Mouse (Mus musculus): ENCODE data around the gene Kcnn4. TPM values are rescaled to one million over a fixed set of nuclear protein-coding genes. Genes with fewer than 3 reads are reported as not detected.
"Not testable (repeated sequence)": the region's sequence is repeated elsewhere in the genome, so short reads cannot be mapped to it uniquely, and the experiment has no call there.

Kcnn4 gene
- polyA plus RNA-seq, 1 experiment from 2014 or later: 4.3 TPM

DNA sequence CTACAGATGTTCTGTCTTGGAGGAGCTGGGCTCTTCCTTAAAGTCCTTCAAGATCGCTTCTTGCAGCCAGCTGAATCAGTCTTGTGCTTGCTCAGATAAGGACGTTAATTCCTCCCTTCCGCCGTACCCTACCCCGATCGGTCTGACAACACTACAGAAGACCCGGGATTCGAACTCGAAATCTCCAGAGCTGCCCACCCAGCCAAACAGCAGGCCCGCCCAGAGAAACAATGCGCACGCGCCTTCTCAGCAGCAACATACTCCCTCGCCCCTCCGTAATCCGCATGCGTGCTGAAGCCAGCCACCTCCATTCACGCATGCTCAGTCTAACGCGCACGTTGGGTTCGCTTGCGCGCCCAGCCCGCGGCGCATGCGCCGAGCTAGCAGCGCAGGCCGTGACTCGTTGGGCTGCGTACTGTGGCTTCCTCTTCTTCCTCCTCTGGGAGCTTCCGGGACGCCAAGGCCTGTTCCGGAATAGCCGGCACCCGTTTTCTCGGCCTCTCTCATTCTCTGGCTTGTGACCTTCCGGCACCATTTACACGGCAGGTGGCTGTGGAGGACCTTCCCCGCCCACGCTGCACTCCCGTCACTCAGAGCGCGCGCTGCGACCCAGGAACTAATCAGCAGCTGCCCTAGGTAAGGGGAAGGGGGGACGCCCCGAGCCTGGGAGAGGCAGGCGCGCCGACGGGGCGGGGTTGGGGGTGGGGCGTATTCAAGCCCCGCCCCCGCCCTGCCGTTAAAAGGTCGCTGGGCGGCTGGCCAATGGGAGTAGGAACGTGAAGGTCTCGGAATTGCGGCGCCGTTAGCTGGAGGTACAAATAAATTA is 29.4 kb downstream of the Kcnn4 start, which contains the start of gene Smg9:
TSS of gene Smg9 (plus strand) at position 364 of the 826 bp plus-strand sequence.
- Histone ChIP-seq H3K36me3 (ENCODE audit: control insufficient read depth, insufficient read depth, low read length) (0 out of 2 replicates have a peak, but pooled peaks cover 3% of the 10 kb centered on the region), H3K4me1 (ENCODE audit: control insufficient read depth, insufficient read depth, low read length) (peaks cover 5% of the 10 kb centered on the region), H3K4me3 (ENCODE audit: low read length) (peak within 1 kb of the TSS; percentile 67), H3K27me3 (replicated peaks; ENCODE audit: control insufficient read depth, insufficient read depth, low read length) (no peaks in the 10 kb centered on the region), H3K9ac (ENCODE audit: low read depth, low read length) (peak within 1 kb of the TSS; percentile 82), H3K4me2 (ENCODE audit: low read depth, low read length) (peak within 1 kb of the TSS; percentile 71), H3K27ac (ENCODE audit: low read length) (peak within 1 kb of the TSS; percentile 99), H3K9me3 (ENCODE audit: control insufficient read depth, low read length) (peaks cover 3% of the 10 kb centered on the region; the same call in 1 of the 2 replicates)
- peak; percentile 97 for ATAC-seq
- 2% methylated on average over 66 of the region's 66 CpGs for WGBS

DNA sequence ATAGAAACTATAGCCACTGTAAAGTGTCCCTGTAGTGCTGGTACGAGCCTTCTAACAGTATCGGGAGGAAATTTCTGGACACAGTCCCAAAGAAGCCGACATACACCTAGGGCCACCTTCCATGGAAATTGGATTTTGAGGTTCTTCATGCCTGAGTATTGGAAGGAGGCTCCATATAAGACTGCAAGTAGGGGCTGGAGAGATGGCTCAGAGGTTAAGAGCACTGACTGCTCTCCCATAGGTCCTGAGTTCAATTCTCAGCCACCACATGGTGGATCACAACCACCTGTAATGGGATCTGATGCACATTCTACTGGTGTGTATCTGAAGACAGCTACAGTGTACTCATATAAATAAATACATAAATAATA is 30.0 kb downstream of the Kcnn4 start:
- H3K9ac ChIP-seq (ENCODE audit: low read depth, low read length): peak overlapping the region; percentile 82
- 18% methylated on average over 3 of the region's 3 CpGs for WGBS
- H3K4me2 ChIP-seq (ENCODE audit: low read depth, low read length): peak overlapping the region; percentile 71
- H3K9me3 ChIP-seq (ENCODE audit: control insufficient read depth, low read length): peaks cover 3% of the 10 kb centered on the region; the same call in 1 of the 2 replicates
- H3K4me1 ChIP-seq (ENCODE audit: control insufficient read depth, insufficient read depth, low read length): peaks cover 5% of the 10 kb centered on the region; the same call in 1 of the 2 replicates
- peak overlapping the region; percentile 67 for H3K4me3 ChIP-seq (ENCODE audit: low read length)
- no peak; the same call in none of the 2 replicates for ATAC-seq
- 0 out of 2 replicates have a peak, but pooled peaks cover 3% of the 10 kb centered on the region for H3K36me3 ChIP-seq (ENCODE audit: control insufficient read depth, insufficient read depth, low read length)
- peak overlapping the region; percentile 99 for H3K27ac ChIP-seq (ENCODE audit: low read length)
- no peaks in the 10 kb centered on the region for H3K27me3 ChIP-seq (replicated peaks; ENCODE audit: control insufficient read depth, insufficient read depth, low read length)

DNA sequence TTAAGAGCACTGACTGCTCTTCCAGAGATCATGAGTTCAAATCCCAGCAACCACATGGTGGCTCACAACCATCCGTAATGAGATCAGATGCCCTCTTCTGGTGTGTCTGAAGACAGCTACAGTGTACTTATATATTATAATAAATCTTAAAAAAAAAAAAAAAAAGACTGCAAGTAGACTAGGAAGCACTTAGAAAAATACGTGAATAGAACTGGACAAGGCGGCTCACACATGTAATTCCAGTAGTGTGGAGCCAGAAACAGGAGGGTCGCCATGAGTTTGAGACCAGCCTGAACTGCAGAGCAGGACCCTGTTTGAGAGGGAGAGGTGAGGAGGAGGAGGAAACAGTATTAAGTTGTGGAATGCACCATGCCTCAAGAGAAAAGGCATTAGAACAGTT is 30.4 kb downstream of the Kcnn4 start:
- not testable (repeated sequence) for ATAC-seq; H3K4me1 ChIP-seq (ENCODE audit: control insufficient read depth, insufficient read depth, low read length); H3K4me3 ChIP-seq (ENCODE audit: low read length); H3K36me3 ChIP-seq (ENCODE audit: control insufficient read depth, insufficient read depth, low read length); H3K27ac ChIP-seq (ENCODE audit: low read length); H3K9me3 ChIP-seq (ENCODE audit: control insufficient read depth, low read length); H3K4me2 ChIP-seq (ENCODE audit: low read depth, low read length); H3K9ac ChIP-seq (ENCODE audit: low read depth, low read length); H3K27me3 ChIP-seq (replicated peaks; ENCODE audit: control insufficient read depth, insufficient read depth, low read length)
- WGBS: 92% methylated on average over 4 of the region's 4 CpGs

DNA sequence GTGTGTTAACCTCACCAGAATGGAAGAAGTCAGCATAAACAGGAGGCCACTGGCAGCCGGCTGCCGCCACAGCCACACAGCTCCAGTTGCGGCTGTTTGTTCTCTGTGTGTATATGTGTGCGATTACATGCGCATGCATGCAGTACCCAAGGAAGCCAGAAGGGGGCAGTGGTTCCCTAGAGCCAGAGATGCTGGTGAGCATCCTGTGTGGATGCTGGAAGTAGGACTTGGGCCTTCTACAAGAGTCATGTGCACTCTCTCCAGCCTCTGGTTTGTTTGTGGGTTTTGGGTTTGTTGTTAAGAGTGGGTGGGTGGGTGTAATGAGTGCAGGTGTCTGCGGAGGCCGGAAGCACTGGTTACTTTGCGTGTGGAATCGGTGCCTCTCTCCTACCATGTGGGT is 32.8 kb downstream of the Kcnn4 start:
- no peak for ATAC-seq
- Histone ChIP-seq H3K36me3 (ENCODE audit: control insufficient read depth, insufficient read depth, low read length) (0 out of 2 replicates have a peak, but pooled peaks cover 8% of the 10 kb centered on the region), H3K4me3 (ENCODE audit: low read length) (no peak overlapping the region), H3K9me3 (ENCODE audit: control insufficient read depth, low read length) (peaks cover 3% of the 10 kb centered on the region; the same call in 1 of the 2 replicates), H3K27me3 (replicated peaks; ENCODE audit: control insufficient read depth, insufficient read depth, low read length) (no peaks in the 10 kb centered on the region), H3K4me1 (ENCODE audit: control insufficient read depth, insufficient read depth, low read length) (peaks cover 2% of the 10 kb centered on the region; the same call in 1 of the 2 replicates), H3K4me2 (ENCODE audit: low read depth, low read length) (no peak overlapping the region), H3K9ac (ENCODE audit: low read depth, low read length) (no peak overlapping the region), H3K27ac (ENCODE audit: low read length) (no peak overlapping the region)
- 97% methylated on average over 9 of the region's 9 CpGs for WGBS

DNA sequence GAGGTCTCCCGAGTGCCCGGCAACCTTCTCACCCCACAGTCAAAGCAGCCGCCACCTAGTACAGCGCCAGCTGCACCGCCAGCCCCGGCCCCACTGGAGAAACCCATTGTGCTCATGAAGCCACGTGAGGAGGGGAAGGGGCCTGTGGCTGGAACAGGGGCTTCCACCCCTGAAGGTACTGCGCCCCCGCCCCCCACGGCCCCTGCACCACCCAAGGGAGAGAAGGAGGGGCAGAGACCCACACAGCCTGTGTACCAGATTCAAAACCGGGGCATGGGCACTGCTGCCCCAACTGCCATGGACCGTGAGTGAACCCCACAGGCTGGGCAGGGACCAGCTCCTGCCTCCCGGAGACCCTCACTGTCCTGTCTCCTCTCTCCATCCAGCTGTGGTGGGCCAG is 35.6 kb downstream of the Kcnn4 start:
- H3K36me3 ChIP-seq (ENCODE audit: control insufficient read depth, insufficient read depth, low read length): 0 out of 2 replicates have a peak, but pooled peaks cover 8% of the 10 kb centered on the region
- peaks cover 3% of the 10 kb centered on the region; the same call in 1 of the 2 replicates for H3K9me3 ChIP-seq (ENCODE audit: control insufficient read depth, low read length)
- H3K4me3 ChIP-seq (ENCODE audit: low read length): no peak overlapping the region
- no peak for ATAC-seq
- H3K9ac ChIP-seq (ENCODE audit: low read depth, low read length): no peak overlapping the region
- 92% methylated on average over 13 of the region's 13 CpGs for WGBS
- no peak overlapping the region for H3K27ac ChIP-seq (ENCODE audit: low read length)
- no peaks in the 10 kb centered on the region for H3K27me3 ChIP-seq (replicated peaks; ENCODE audit: control insufficient read depth, insufficient read depth, low read length)
- H3K4me1 ChIP-seq (ENCODE audit: control insufficient read depth, insufficient read depth, low read length): no peaks in the 10 kb centered on the region; the same call in 1 of the 2 replicates
- H3K4me2 ChIP-seq (ENCODE audit: low read depth, low read length): no peak overlapping the region

DNA sequence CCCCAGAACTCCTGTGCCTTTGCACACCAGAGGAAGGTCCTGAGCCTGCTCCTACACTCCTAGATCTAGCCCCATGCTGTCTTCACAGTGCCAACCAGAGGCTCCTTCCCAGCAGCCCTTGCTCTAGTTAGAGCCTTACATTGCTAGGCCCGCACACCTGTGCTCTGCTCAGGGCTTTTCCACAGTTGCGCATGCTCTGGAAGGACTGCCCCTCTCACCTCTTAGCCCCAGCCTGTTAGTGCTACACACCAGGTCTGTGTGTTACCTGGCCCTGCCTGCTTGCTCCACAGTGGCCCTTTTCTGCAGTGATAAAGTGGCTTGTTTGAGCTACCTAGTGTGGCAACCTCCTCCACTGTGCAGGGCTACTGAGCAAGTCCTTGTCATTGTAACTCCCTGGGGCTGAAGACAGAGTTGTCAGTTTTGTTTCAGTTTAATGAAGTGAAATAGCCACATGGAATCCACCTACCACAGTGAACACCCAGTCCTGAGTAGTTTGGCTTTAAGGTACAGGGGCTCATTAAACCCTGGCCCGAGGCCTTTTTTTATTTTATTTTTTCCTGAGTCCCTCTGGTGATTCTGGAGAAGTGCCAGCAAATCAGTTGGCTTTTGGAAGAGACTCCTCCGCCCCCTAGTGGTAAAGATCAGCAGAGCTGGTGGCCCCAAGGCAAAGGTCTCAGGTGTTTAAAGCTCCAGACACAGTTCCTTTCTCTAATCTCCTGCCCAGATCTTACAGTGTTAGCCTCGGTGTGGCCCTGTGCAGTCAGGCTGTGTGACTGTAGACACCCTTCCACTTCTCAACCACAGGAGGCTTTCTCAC is 36.7 kb downstream of the Kcnn4 start:
- Histone ChIP-seq H3K36me3 (ENCODE audit: control insufficient read depth, insufficient read depth, low read length) (0 out of 2 replicates have a peak, but pooled peaks cover 5% of the 10 kb centered on the region), H3K27ac (ENCODE audit: low read length) (0 out of 2 replicates have a peak overlapping the region, but pooled peaks have one; percentile 12), H3K9ac (ENCODE audit: low read depth, low read length) (no peak overlapping the region), H3K4me1 (ENCODE audit: control insufficient read depth, insufficient read depth, low read length) (no peaks in the 10 kb centered on the region; the same call in 1 of the 2 replicates), H3K27me3 (replicated peaks; ENCODE audit: control insufficient read depth, insufficient read depth, low read length) (no peaks in the 10 kb centered on the region), H3K4me3 (ENCODE audit: low read length) (no peak overlapping the region), H3K4me2 (ENCODE audit: low read depth, low read length) (no peak overlapping the region), H3K9me3 (ENCODE audit: control insufficient read depth, low read length) (peaks cover 3% of the 10 kb centered on the region; the same call in 1 of the 2 replicates)
- peak; percentile 72 for ATAC-seq
- WGBS: 41% methylated on average over 5 of the region's 5 CpGs

DNA sequence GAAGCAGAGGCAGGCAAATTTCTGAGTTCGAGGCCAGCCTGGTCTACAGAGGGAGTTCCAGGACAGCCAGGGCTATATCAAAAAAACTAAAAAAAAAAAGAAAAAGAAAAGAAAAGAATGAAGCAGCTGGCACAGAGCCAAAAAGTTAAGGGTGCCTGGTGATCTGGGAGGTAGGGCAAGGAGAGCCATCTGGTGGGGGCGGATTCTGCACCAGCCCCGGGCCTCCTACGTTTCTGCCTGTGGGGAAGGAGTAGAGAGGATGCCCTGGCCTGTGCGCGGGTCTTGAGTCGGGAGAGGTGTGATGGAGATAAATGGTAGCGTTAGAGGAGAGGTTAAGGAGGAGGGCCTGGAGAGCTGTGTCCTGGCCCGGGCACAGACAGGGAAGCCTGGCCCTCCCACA is 38.1 kb downstream of the Kcnn4 start:
- WGBS: 80% methylated on average over 9 of the region's 9 CpGs
- ATAC-seq: no peak
- Histone ChIP-seq H3K9ac (ENCODE audit: low read depth, low read length) (no peak overlapping the region), H3K27me3 (replicated peaks; ENCODE audit: control insufficient read depth, insufficient read depth, low read length) (no peaks in the 10 kb centered on the region), H3K4me3 (ENCODE audit: low read length) (no peak overlapping the region), H3K36me3 (ENCODE audit: control insufficient read depth, insufficient read depth, low read length) (0 out of 2 replicates have a peak, but pooled peaks cover 5% of the 10 kb centered on the region), H3K4me2 (ENCODE audit: low read depth, low read length) (no peak overlapping the region), H3K27ac (ENCODE audit: low read length) (no peak overlapping the region), H3K9me3 (ENCODE audit: control insufficient read depth, low read length) (no peaks in the 10 kb centered on the region), H3K4me1 (ENCODE audit: control insufficient read depth, insufficient read depth, low read length) (no peaks in the 10 kb centered on the region; the same call in 1 of the 2 replicates)

DNA sequence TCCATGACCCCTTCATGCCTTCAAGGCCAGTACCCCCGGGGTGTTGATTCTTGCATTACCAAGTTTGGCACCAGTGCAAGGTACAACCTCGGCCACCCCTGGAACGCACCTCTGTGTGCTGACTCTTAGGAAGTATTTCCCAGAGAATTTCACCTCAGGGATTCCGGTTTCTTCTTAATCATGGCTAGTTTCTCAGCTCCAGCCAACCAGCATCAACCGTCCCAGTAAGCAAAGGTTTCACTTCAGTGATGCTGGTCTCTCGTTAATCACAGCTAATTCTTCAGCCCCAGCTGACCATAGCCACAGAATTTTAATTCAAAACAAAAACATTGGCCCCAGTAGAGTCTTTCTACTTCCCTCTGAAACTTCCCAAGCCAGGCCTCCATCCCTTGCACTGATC is 40.1 kb downstream of the Kcnn4 start:
- Histone ChIP-seq H3K4me3 (ENCODE audit: low read length) (no peak overlapping the region), H3K4me1 (ENCODE audit: control insufficient read depth, insufficient read depth, low read length) (no peaks in the 10 kb centered on the region; the same call in 1 of the 2 replicates), H3K36me3 (ENCODE audit: control insufficient read depth, insufficient read depth, low read length) (0 out of 2 replicates have a peak, but pooled peaks cover 5% of the 10 kb centered on the region), H3K4me2 (ENCODE audit: low read depth, low read length) (no peak overlapping the region), H3K27ac (ENCODE audit: low read length) (no peak overlapping the region), H3K9ac (ENCODE audit: low read depth, low read length) (no peak overlapping the region), H3K27me3 (replicated peaks; ENCODE audit: control insufficient read depth, insufficient read depth, low read length) (no peaks in the 10 kb centered on the region), H3K9me3 (ENCODE audit: control insufficient read depth, low read length) (no peaks in the 10 kb centered on the region)
- ATAC-seq: no peak
- WGBS: 87% methylated on average over 6 of the region's 6 CpGs

DNA sequence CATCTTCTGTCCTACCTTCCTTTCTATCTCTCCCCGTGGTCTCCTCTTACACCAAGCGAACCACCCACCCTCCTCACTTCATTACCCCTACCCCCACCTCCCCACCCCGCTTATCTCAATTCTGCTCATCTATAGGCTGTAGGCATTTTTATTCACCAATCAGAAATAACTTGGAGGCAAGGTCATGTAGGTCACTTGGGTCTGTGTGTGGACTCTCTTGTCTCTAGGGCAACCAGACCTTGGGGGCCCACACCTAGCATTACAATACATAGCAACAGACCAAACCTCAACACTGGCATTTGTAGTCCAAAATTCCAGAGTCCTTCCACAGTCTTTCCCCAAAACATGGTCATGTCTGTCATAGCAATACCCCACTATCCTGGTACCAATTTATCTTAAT is 40.8 kb downstream of the Kcnn4 start:
- Histone ChIP-seq H3K27ac (ENCODE audit: low read length) (no peak overlapping the region), H3K4me2 (ENCODE audit: low read depth, low read length) (no peak overlapping the region), H3K27me3 (replicated peaks; ENCODE audit: control insufficient read depth, insufficient read depth, low read length) (no peaks in the 10 kb centered on the region), H3K9ac (ENCODE audit: low read depth, low read length) (no peak overlapping the region), H3K4me3 (ENCODE audit: low read length) (no peak overlapping the region), H3K36me3 (ENCODE audit: control insufficient read depth, insufficient read depth, low read length) (0 out of 2 replicates have a peak, but pooled peaks cover 5% of the 10 kb centered on the region), H3K4me1 (ENCODE audit: control insufficient read depth, insufficient read depth, low read length) (no peaks in the 10 kb centered on the region; the same call in 1 of the 2 replicates), H3K9me3 (ENCODE audit: control insufficient read depth, low read length) (no peaks in the 10 kb centered on the region)
- ATAC-seq: no peak
- 66% methylated on average over 3 of the region's 3 CpGs for WGBS

All from intestine, embryonic 16.5 days (tissue).